Mouse (Mus musculus) embryonic facial prominence, embryonic 14.5 days (tissue): Measurements from ENCODE around the gene Cenps. TPM values are rescaled to one million over a fixed set of nuclear protein-coding genes. Genes with fewer than 3 reads are reported as not detected.

Experiments
- ATAC-seq: fragments of 200-750 bp; cut with Nextera tagmentation; 2 replicates; pipeline ENCODE4 v1.8.0; 2017; ENCODE audit warnings: low read depth, moderate number of reproducible peaks, moderate TSS enrichment
- DNase-seq: peaks from one replicate; pipeline ENCODE4 v3.0.0-alpha.2; 2015; ENCODE audit warnings: low spot score
- H3K27ac ChIP-seq: fragments of 300-500 bp; sonication (generic); replicated peaks from 2 replicates; pipeline ENCODE4 v1.5.1; 2014; ENCODE audit warnings: low read depth, mild to moderate bottlenecking, low read length, moderate library complexity
- H3K27me3 ChIP-seq: fragments of 300-500 bp; sonication (generic); replicated peaks from 2 replicates; pipeline ENCODE4 v1.6.1; 2014; ENCODE audit warnings: low read length; ENCODE audit not compliant: control insufficient read depth, insufficient read depth
- H3K36me3 ChIP-seq: fragments of 300-500 bp; sonication (generic); 2 replicates; pipeline ENCODE4 v1.6.1; 2014; ENCODE audit warnings: low read length, mixed read lengths; ENCODE audit not compliant: control insufficient read depth, insufficient read depth
- H3K4me1 ChIP-seq: fragments of 300-500 bp; sonication (generic); 2 replicates; pipeline ENCODE4 v1.6.1; 2014; ENCODE audit warnings: antibody characterized with exemption, low read length; ENCODE audit not compliant: control insufficient read depth, insufficient read depth
- H3K4me2 ChIP-seq: fragments of 300-500 bp; sonication (generic); 2 replicates; pipeline ENCODE4 v1.6.1; 2014; ENCODE audit warnings: low read depth, mild to moderate bottlenecking, low read length, moderate library complexity, mixed read lengths
- H3K4me3 ChIP-seq: fragments of 300-500 bp; sonication (generic); 2 replicates; pipeline ENCODE4 v1.5.1; 2014; ENCODE audit warnings: low read depth, mild to moderate bottlenecking, low read length
- H3K9ac ChIP-seq: fragments of 300-500 bp; sonication (generic); 2 replicates; pipeline ENCODE4 v1.6.1; 2014; ENCODE audit warnings: low read depth, mild to moderate bottlenecking, low read length, moderate library complexity, mixed read lengths
- H3K9me3 ChIP-seq: fragments of 300-500 bp; sonication (generic); 2 replicates; pipeline ENCODE4 v1.6.1; 2016; ENCODE audit warnings: low read length; ENCODE audit not compliant: control insufficient read depth
- WGBS: fragments of 180-500 bp; shearing (Covaris S2); extraction: QIAGEN DNeasy Blood & Tissue Kit; methylation state at CpG from one replicate; pipeline ENCODE4 v1.1.7; 2014; 5-methylcytosine and 5-hydroxymethylcytosine counted together
- polyA plus RNA-seq: library from polyadenylated mRNA; unstranded; fragments of >200 nt; fragmentation: Nextera tagmentation; extraction: Ambion mirVana; gene quantifications from 2 replicates; pipeline ENCODE4 v1.2.1, GENCODE M21; 2014

Cenps gene
- polyA plus RNA-seq, 1 experiment from 2014 or later, result 25.6 TPM

DNA sequence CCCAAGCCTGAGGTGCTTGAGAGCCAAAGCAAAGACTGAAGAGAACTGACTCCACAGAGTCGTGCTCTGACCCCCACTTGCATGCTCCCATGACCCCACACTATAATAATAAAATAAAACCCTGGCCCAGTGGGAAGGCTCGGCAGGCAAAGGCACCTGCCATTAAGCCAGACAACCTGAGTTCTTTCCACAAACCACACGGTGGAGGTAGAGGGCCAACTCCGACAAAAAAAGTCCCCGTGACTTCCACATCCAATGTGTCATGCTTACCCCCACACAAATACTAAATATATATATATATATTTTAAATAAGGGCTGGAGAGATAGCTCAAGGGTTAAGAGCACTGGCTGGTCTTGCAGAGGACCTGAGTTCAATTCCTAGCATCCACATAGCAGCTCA is 26.7 kb upstream of the Cenps start:
- no peak overlapping the region for H3K9ac ChIP-seq

DNA sequence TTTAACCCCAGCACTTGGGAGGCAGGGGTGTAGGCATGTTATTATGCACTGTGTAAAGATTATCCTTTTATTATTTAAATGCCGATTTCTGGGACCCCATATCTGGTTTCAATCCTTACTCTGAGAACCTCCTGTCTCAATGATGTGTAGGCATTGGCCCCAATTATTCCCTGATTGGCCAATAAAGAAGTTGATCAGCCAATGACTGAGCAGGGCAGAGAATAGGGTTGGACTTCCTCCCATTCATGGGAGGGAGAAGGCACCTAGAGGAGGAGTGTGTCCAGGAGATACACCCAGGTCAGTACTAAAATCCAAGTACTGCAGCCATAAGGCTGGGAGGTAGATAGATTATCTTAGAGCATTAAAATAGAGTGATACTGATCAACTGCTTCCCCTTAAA is 25.8 kb upstream of the Cenps start:
- Histone ChIP-seq H3K4me3 (no peak overlapping the region), H3K9me3 (no peaks in the 10 kb centered on the region), H3K4me1 (no peaks in the 10 kb centered on the region), H3K9ac (no peak overlapping the region), H3K27ac (no peak overlapping the region), H3K27me3 (no peaks in the 10 kb centered on the region), H3K4me2 (no peak overlapping the region), H3K36me3 (peaks cover 62% of the 10 kb centered on the region)
- WGBS, result 43% methylated on average over 1 of the region's 1 CpGs
- ATAC-seq, result no peak
- DNase-seq, result no peak

More for the DNA sequence above, 26.7 kb upstream of the Cenps start:
- H3K27ac ChIP-seq, result no peak overlapping the region
- WGBS, result 55% methylated on average over 5 of the region's 5 CpGs
- no peak for DNase-seq
- no peak overlapping the region for H3K4me2 ChIP-seq
- peaks cover 53% of the 10 kb centered on the region for H3K36me3 ChIP-seq
- no peak overlapping the region for H3K4me3 ChIP-seq
- no peaks in the 10 kb centered on the region for H3K27me3 ChIP-seq
- ATAC-seq, result no peak
- no peaks in the 10 kb centered on the region for H3K4me1 ChIP-seq
- H3K9me3 ChIP-seq, result no peaks in the 10 kb centered on the region

DNA sequence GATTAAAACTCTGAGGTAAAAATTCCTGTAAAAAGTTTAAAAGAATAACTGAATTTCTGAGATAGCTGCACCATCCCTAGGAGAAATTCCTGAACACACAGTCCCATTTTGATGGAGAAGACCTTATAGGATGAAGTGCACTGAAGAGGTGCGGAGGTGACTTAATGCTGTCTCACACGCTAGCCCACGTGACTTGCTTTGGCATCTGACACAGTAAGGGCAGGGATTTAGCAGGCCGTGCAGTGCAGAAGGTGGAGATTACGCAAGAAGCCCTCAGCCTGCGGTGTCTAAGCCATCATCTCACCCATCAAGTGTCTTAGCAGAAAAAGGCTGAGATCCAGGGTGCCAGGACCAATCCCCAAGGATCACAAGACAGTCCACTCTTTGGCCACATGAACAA is 23.7 kb upstream of the Cenps start:
- DNase-seq (no peak), ATAC-seq (no peak)
- Histone ChIP-seq H3K4me2 (no peak overlapping the region), H3K9ac (no peak overlapping the region), H3K9me3 (no peaks in the 10 kb centered on the region), H3K4me3 (no peak overlapping the region), H3K36me3 (peaks cover 82% of the 10 kb centered on the region), H3K4me1 (no peaks in the 10 kb centered on the region), H3K27ac (no peak overlapping the region), H3K27me3 (no peaks in the 10 kb centered on the region)
- 94% methylated on average over 6 of the region's 6 CpGs for WGBS

DNA sequence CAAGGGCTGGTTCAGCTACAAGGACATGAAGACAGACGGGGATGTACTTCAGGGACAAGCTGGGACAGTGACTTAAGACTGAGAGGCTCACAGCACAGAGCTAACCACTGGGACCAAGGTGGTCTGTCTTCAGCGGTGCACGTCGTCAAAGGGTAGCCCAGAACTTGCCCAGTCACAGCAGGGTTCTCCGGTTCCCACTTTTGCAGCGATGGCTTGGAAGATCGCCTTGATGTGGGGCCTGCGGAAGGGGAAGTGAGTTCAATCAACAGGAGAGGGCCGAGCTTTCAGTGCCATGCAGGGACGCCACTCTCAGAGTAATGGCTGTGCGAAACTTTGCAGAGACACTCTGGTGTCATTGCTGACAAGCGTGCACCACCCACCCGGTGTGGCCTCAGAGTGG is 22.5 kb upstream of the Cenps start:
- H3K4me1 ChIP-seq, result no peaks in the 10 kb centered on the region
- H3K4me3 ChIP-seq, result no peak overlapping the region
- no peaks in the 10 kb centered on the region for H3K9me3 ChIP-seq
- H3K36me3 ChIP-seq, result peaks cover 95% of the 10 kb centered on the region
- H3K27ac ChIP-seq, result no peak overlapping the region
- no peak overlapping the region for H3K4me2 ChIP-seq
- H3K9ac ChIP-seq, result no peak overlapping the region
- ATAC-seq (no peak), DNase-seq (no peak)
- H3K27me3 ChIP-seq, result no peaks in the 10 kb centered on the region
- 86% methylated on average over 13 of the region's 13 CpGs for WGBS

DNA sequence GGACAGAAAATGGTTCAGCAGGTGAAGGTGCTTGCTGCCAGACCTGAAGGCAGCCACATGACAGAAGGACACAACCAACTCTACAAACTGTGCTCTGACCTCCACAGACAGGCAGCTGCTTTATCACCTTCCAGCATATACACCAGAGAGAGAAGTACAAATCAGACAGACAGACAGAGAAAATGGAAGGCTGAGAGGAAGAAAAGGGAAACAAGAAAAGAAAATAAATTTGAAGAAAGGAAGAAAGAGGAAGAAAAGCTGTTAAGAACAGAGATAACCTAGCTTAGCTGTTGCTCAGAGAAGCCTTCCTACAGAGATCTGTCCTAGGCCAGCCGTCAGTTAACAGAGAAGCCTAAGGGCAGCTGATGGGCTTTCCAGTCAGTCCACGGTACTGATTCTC is 21.8 kb upstream of the Cenps start:
- Histone ChIP-seq H3K27ac (no peak overlapping the region), H3K4me2 (no peak overlapping the region), H3K9ac (no peak overlapping the region), H3K27me3 (no peaks in the 10 kb centered on the region), H3K36me3 (peaks cover 97% of the 10 kb centered on the region), H3K4me1 (no peaks in the 10 kb centered on the region), H3K9me3 (no peaks in the 10 kb centered on the region), H3K4me3 (no peak overlapping the region)
- 90% methylated on average over 2 of the region's 2 CpGs for WGBS
- no peak for DNase-seq
- ATAC-seq, result no peak

DNA sequence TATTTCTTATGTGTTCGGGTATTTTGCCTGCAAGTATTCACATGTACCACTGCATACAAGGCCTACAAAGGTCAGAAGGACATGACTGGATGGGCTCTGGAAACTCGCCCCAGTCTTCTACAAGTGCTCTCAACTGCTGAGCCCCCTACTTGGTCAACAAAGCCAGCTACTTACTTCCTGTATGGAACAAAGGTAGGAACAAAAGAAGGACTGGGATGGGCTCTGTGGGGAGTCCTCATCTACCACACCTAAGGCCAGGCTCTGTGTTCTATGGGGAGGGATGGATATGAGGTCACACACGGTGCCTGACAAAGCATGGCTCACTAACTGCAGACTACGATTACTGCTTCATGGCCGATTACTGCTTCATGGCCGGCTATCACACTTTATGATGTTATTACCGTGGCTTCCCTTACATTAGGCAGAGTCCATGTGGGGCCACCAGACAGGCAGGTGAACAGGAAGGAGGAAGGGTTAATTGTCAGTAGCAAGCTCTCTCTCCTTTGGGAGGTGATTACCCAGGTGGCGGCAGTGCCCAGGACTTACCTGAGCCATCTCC is 20.1 kb upstream of the Cenps start:
- Histone ChIP-seq H3K4me1 (no peaks in the 10 kb centered on the region), H3K36me3 (peaks cover 97% of the 10 kb centered on the region), H3K4me2 (no peak overlapping the region), H3K4me3 (no peak overlapping the region), H3K27me3 (no peaks in the 10 kb centered on the region), H3K27ac (no peak overlapping the region), H3K9me3 (no peaks in the 10 kb centered on the region), H3K9ac (no peak overlapping the region)
- WGBS, result 89% methylated on average over 8 of the region's 8 CpGs
- DNase-seq, result no peak
- ATAC-seq, result no peak

DNA sequence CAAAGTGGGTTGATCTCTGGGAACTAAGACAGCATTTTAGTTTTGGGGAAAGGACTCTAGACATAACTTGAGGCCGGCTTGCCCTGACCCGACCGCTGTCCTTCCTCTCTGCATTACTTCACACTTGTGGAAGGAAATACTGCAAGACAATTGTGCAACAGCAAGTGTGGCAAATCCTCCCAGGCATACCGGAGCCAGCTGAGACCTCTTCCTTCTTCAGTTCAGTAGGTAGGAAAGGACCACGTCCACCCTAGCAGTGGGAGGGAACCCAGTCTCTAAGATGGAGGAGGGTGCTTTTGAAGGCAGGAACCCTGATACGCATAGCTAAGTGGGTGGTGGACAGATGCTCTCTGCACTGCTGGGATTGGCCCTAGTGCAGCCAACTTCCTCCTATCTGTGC is 18.3 kb upstream of the Cenps start:
- H3K4me3 ChIP-seq, result no peak overlapping the region

DNA sequence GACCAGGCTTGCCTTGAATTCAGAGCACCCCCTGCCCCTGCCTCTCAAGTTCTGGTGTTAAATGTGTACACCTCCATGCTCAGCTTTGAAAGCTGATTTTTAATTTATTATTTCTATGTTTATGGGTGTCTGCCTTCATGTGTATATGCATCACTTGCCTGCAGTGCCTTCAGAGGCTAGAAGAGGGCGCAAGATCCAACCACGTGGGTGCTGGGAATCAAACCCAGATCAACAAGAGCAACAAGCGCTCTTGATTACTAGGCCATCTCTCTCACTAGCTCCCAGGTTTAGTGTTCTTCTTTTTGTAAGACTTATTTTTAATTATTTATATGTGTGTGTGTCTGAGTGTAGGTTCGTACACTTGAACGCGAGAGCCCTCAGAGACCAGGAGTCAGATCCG is 17.4 kb upstream of the Cenps start:
- Histone ChIP-seq H3K36me3 (peaks cover 99% of the 10 kb centered on the region), H3K9ac (no peak overlapping the region), H3K9me3 (no peaks in the 10 kb centered on the region), H3K4me1 (no peaks in the 10 kb centered on the region), H3K27me3 (no peaks in the 10 kb centered on the region), H3K27ac (no peak overlapping the region), H3K4me3 (no peak overlapping the region), H3K4me2 (no peak overlapping the region)
- ATAC-seq, result no peak
- WGBS, result 99% methylated on average over 7 of the region's 7 CpGs
- no peak for DNase-seq

More for the DNA sequence above, 18.3 kb upstream of the Cenps start:
- Histone ChIP-seq H3K4me1 (no peaks in the 10 kb centered on the region), H3K36me3 (peaks cover 99% of the 10 kb centered on the region), H3K4me2 (no peak overlapping the region), H3K9ac (no peak overlapping the region), H3K27ac (no peak overlapping the region), H3K27me3 (no peaks in the 10 kb centered on the region), H3K9me3 (no peaks in the 10 kb centered on the region)
- DNase-seq (no peak), ATAC-seq (no peak)
- WGBS, result 92% methylated on average over 6 of the region's 6 CpGs

DNA sequence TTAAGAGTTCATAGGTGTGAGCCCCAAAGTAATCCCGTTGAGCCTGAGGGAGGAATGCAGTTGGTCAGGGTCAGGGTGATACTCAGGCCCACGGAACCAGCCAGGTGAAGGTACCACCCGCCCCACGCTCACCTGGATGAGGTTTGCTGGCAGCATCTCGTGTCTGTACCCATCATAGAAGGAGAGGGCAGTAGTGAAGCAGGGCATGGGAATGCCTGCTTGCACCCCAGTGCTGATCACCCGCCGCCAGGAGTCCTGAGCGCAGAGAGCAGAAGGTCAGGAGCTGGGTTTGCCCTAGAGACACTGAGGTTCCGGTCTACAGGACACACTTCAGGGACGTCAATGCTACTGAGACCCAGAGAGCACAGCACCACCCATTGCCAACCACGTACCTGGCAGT is 13.3 kb upstream of the Cenps start:
- no peak overlapping the region for H3K27ac ChIP-seq
- H3K4me3 ChIP-seq, result no peak overlapping the region
- DNase-seq, result no peak
- no peak for ATAC-seq
- H3K4me2 ChIP-seq, result no peak overlapping the region
- peaks cover 7% of the 10 kb centered on the region; the same call in 1 of the 2 replicates for H3K4me1 ChIP-seq
- H3K36me3 ChIP-seq, result peaks cover 65% of the 10 kb centered on the region
- WGBS, result 92% methylated on average over 11 of the region's 11 CpGs
- H3K9ac ChIP-seq, result no peak overlapping the region
- H3K9me3 ChIP-seq, result no peaks in the 10 kb centered on the region
- no peaks in the 10 kb centered on the region for H3K27me3 ChIP-seq
